Mouse (Mus musculus): ENCODE measurements around the gene Rom1. TPM values are rescaled to one million over a fixed set of nuclear protein-coding genes. Genes with fewer than 3 reads are reported as not detected.
"Not testable (repeated sequence)": the region's sequence is repeated elsewhere in the genome, so short reads cannot be mapped to it uniquely, and the experiment has no call there.

Rom1 gene
- 2.0 and 2.5 TPM in 2 replicates for polyA plus RNA-seq (2015; fragmentation: Nextera tagmentation; extraction: Ambion mirVana)

DNA sequence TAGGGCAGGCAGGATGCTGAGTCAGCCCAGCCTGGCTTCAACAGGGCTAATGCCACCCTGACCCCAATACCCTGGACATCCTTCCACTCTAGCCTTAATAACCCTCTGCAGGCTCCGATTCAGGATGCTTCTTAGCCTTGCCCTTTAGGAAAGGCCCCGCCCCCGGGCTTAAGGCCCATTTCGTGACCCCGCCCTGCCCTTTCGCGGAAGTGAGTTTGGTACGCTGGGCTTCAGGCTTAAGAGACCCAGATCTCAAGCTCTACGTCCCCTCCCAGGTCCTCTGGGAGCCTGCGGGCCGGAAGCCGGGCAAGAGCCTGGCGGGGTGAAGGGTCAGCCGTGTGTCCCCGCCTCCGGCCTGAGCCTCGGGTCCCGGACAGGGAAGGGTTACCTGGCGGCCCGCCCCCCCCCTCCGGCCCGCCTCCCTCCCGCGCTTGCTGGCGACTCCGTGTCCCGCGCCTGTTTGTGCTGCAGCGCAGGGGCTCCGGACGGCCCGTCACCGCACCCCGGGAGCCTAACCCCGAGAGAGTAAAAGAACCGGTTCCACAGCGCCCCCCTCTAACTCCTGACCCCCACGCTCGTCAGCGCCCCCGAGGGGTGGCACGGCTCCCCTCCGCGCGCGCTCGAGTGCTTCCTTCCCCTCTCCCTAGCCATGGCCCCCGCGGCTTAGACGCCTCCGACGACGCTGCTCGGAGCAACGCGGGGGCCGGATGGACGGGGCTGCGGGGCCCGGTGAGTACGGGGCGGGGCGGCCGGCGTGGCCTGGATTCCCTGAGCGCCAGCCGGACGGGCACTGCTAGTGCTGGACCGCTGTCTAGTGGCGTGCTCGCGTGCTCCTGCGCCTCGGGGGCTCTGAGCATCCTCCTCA is at the start of gene Rom1, which contains the start of gene Eml3:
TSS of gene Rom1 (minus strand) at position 133 of the 865 bp plus-strand sequence.
TSS of gene Eml3 (plus strand) at position 329 of the 865 bp plus-strand sequence.
- TF ChIP-seq CTCF (IDR thresholded peaks at IDR 0.05; ENCODE audit: low read depth): peak; percentile 70
- no peak for TF ChIP-seq EP300 (IDR thresholded peaks at IDR 0.05; ENCODE audit: low read depth)
- peak within 1 kb of the TSS; percentile 91 for H3K27ac ChIP-seq (ENCODE audit: low read depth)
- H3K4me2 ChIP-seq (ENCODE audit: low read depth, low read length): peak within 1 kb of the TSS; percentile 93
- ATAC-seq: peak; percentile 79
- peak; percentile 90 for DNase-seq
- peaks cover 40% of the 10 kb centered on the region for H3K36me3 ChIP-seq (replicated peaks; ENCODE audit: insufficient read depth, low read length)
- peaks cover 28% of the 10 kb centered on the region for H3K4me1 ChIP-seq (ENCODE audit: insufficient read depth)
- under 1% methylated on average over 69 of the region's 74 CpGs for WGBS (ENCODE audit: insufficient replicate concordance)
- H3K9me3 ChIP-seq (ENCODE audit: low read length): no peaks in the 10 kb centered on the region
- peak within 1 kb of the TSS; percentile 84 for H3K9ac ChIP-seq (replicated peaks)
- peak within 1 kb of the TSS; percentile 72 for H3K4me3 ChIP-seq (ENCODE audit: low read depth, low read length)
- no peaks in the 10 kb centered on the region for H3K27me3 ChIP-seq (ENCODE audit: insufficient read depth, low read length)

DNA sequence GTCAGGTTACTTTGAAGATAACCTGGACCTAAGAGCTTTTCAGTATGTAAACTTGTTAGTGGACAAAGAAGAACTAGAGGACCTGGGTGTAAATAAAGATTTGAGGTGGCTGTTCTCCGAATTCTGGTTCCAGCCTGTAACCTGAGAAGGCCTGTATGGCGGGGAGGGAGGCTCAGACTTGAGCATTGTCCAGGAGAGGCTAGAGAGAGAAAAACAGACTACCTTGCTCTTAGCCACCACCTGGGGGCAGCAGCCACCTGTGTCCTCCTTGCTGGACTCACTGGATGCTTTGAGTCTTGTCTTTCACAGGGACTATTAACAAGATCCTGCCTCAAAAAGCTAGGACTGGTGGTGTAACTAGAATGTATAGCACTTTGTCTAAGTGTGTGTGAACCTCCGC is 47.4 kb upstream of the Rom1 start:
- Histone ChIP-seq H3K4me1 (ENCODE audit: insufficient read depth) (peaks cover 1% of the 10 kb centered on the region; the same call in 1 of the 2 replicates), H3K9ac (replicated peaks) (no peak overlapping the region), H3K27ac (ENCODE audit: low read depth) (no peak overlapping the region), H3K36me3 (replicated peaks; ENCODE audit: insufficient read depth, low read length) (peaks cover 65% of the 10 kb centered on the region), H3K4me2 (ENCODE audit: low read depth, low read length) (no peak overlapping the region), H3K4me3 (ENCODE audit: low read depth, low read length) (no peak overlapping the region), H3K9me3 (ENCODE audit: low read length) (no peaks in the 10 kb centered on the region), H3K27me3 (ENCODE audit: insufficient read depth, low read length) (no peaks in the 10 kb centered on the region)
- WGBS (ENCODE audit: insufficient replicate concordance): 72% methylated on average over 3 of the region's 3 CpGs
- ATAC-seq (peak; percentile 64), DNase-seq (peak; percentile 57)
- TF ChIP-seq CTCF (IDR thresholded peaks at IDR 0.05; ENCODE audit: low read depth) (peak; percentile 85), EP300 (IDR thresholded peaks at IDR 0.05; ENCODE audit: low read depth) (no peak)

DNA sequence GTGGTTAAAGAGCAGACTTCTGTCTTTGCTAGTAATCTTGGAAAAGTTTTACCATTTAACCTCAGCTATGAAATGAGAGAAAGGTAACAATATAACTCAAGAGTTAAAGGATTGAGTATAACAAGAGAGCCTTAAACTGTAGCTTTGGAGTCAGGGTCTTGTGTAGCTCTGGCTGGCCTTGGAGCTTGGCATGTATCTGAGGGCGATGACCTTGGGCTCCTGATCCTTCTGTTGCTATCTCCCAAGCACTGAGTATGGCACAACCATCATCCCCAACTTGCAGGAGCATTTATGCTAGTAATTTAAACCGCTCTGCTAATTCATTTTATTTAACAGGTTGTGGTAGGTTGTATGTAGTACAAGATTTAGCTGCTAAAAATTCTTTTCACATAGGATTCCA is 46.3 kb upstream of the Rom1 start:
- TF ChIP-seq CTCF (IDR thresholded peaks at IDR 0.05; ENCODE audit: low read depth) (no peak), EP300 (IDR thresholded peaks at IDR 0.05; ENCODE audit: low read depth) (no peak)
- Histone ChIP-seq H3K27me3 (ENCODE audit: insufficient read depth, low read length) (no peaks in the 10 kb centered on the region), H3K36me3 (replicated peaks; ENCODE audit: insufficient read depth, low read length) (peaks cover 75% of the 10 kb centered on the region), H3K9ac (replicated peaks) (no peak overlapping the region), H3K4me3 (ENCODE audit: low read depth, low read length) (no peak overlapping the region), H3K9me3 (ENCODE audit: low read length) (no peaks in the 10 kb centered on the region), H3K4me1 (ENCODE audit: insufficient read depth) (no peaks in the 10 kb centered on the region; the same call in 1 of the 2 replicates), H3K4me2 (ENCODE audit: low read depth, low read length) (no peak overlapping the region), H3K27ac (ENCODE audit: low read depth) (no peak overlapping the region)
- no peak for ATAC-seq
- 92% methylated on average over 2 of the region's 2 CpGs for WGBS (ENCODE audit: insufficient replicate concordance)
- no peak for DNase-seq

DNA sequence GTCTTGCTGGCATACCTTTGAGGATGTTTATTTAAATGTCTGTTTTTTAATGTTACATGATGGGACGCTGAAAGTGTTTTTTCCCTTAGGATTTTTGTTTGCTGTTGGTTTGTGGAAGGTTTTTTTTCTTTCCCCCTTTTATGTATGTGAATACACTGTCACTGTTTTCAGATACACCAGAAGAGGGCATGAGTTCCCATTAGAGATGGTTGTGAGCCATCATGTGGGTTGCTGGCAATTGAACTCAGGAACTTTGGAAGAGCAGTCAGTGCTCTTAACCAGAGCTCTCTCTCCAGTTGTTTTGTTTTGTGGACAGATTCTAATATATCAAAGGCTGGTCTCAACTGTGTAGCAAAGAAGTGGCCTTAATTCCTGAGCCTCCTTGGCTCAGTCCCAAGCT is 45.5 kb upstream of the Rom1 start:
- Histone ChIP-seq H3K9ac (replicated peaks) (no peak overlapping the region), H3K4me1 (ENCODE audit: insufficient read depth) (no peaks in the 10 kb centered on the region; the same call in 1 of the 2 replicates), H3K27me3 (ENCODE audit: insufficient read depth, low read length) (no peaks in the 10 kb centered on the region), H3K27ac (ENCODE audit: low read depth) (no peak overlapping the region), H3K9me3 (ENCODE audit: low read length) (no peaks in the 10 kb centered on the region), H3K4me2 (ENCODE audit: low read depth, low read length) (no peak overlapping the region), H3K36me3 (replicated peaks; ENCODE audit: insufficient read depth, low read length) (peaks cover 80% of the 10 kb centered on the region), H3K4me3 (ENCODE audit: low read depth, low read length) (no peak overlapping the region)
- TF ChIP-seq EP300 (IDR thresholded peaks at IDR 0.05; ENCODE audit: low read depth) (no peak), CTCF (IDR thresholded peaks at IDR 0.05; ENCODE audit: low read depth) (no peak)
- DNase-seq: no peak
- ATAC-seq: no peak
- WGBS (ENCODE audit: insufficient replicate concordance): 81% methylated on average over 1 of the region's 1 CpGs

DNA sequence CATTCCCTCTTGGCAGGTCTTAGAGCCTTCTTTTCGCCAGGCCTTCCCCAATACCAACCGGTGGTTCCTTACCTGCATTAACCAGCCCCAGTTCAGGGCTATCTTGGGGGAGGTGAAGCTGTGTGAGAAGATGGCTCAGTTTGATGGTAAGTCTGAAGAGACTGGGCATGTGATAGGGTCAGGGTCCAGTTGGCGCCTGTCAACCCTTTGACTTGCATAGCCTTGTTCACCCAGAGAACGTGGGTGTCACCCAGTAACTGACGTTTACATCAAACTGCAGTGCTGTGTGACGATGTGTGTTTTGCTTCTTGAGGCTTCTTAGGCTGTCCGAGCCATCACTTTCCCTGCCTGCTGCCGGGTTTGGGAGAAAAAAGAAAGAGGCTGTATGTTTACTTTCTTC is 43.3 kb upstream of the Rom1 start:
- H3K27me3 ChIP-seq (ENCODE audit: insufficient read depth, low read length); H3K9ac ChIP-seq (replicated peaks); H3K27ac ChIP-seq (ENCODE audit: low read depth); H3K9me3 ChIP-seq (ENCODE audit: low read length); H3K4me2 ChIP-seq (ENCODE audit: low read depth, low read length); H3K4me3 ChIP-seq (ENCODE audit: low read depth, low read length); DNase-seq; ATAC-seq: not testable (repeated sequence)
- Histone ChIP-seq H3K36me3 (replicated peaks; ENCODE audit: insufficient read depth, low read length) (peaks cover 72% of the 10 kb centered on the region), H3K4me1 (ENCODE audit: insufficient read depth) (peaks cover 12% of the 10 kb centered on the region)
- WGBS (ENCODE audit: insufficient replicate concordance): 79% methylated on average over 8 of the region's 8 CpGs

DNA sequence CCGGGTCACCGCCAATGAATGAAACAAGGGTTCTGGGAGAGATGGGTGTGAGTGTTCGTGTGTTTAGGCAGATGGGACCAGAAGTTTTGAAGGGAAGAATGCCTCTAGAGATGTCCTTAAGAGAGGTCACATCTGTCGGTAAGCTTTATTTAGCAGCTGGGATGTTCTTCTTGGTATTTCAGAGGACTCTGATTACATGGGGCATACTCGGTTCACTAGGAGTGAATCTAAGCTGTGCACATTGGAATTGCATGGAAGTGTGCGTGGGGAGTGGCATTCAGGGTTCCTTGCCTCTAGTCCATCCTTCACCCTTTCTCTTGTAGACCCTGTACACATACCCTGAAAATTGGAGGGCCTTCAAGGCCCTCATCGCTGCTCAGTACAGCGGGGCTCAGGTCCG is 38.7 kb upstream of the Rom1 start:
- TF ChIP-seq EP300 (IDR thresholded peaks at IDR 0.05; ENCODE audit: low read depth): no peak
- no peak for TF ChIP-seq CTCF (IDR thresholded peaks at IDR 0.05; ENCODE audit: low read depth)
- H3K4me3 ChIP-seq (ENCODE audit: low read depth, low read length): peak overlapping the region; percentile 62
- H3K4me2 ChIP-seq (ENCODE audit: low read depth, low read length): peak overlapping the region; percentile 90
- H3K27me3 ChIP-seq (ENCODE audit: insufficient read depth, low read length): no peaks in the 10 kb centered on the region
- DNase-seq (no peak), ATAC-seq (no peak)
- 4% methylated on average over 9 of the region's 9 CpGs for WGBS (ENCODE audit: insufficient replicate concordance)
- H3K9ac ChIP-seq (replicated peaks): peak overlapping the region; percentile 81
- peaks cover 18% of the 10 kb centered on the region for H3K4me1 ChIP-seq (ENCODE audit: insufficient read depth)
- peak overlapping the region; percentile 63; the same call in 1 of the 2 replicates for H3K27ac ChIP-seq (ENCODE audit: low read depth)
- H3K36me3 ChIP-seq (replicated peaks; ENCODE audit: insufficient read depth, low read length): peaks cover 65% of the 10 kb centered on the region
- no peaks in the 10 kb centered on the region for H3K9me3 ChIP-seq (ENCODE audit: low read length)
